Mouse (Mus musculus): ENCODE measurements around the gene Syndig1. TPM values are rescaled to one million over a fixed set of nuclear protein-coding genes. Genes with fewer than 3 reads are reported as not detected.

The Syndig1 gene
- polyA plus RNA-seq, 1 experiment from 2014 or later: 9.0 TPM

DNA sequence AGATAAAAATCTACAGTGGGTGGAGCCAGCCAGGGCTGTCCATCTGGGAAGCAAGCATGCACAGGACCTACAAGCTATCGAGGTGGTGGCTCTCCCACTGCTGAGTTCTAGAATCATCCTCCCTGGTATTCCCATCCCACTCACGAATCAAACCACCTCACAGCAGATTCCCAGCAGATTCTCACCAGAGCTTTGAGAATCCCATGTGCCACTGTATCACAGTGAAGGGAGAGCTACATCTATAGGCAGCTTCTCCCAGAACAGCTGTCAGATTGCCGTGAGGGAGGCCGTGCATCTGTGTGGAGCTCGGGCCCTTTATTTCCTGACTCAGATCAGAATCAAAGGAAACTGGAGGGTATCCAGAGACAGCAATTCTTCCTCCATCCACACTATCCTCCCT lies 101.0 kb downstream of the Syndig1 start:
- no peak overlapping the region for H3K27ac ChIP-seq (ENCODE audit: low read depth, low read length)
- H3K9ac ChIP-seq (ENCODE audit: low read length): no peak overlapping the region
- H3K4me3 ChIP-seq (ENCODE audit: low read depth, low read length): no peak overlapping the region
- no peak overlapping the region for H3K4me2 ChIP-seq (ENCODE audit: low read depth, low read length, severe bottlenecking)
- no peaks in the 10 kb centered on the region for H3K4me1 ChIP-seq (replicated peaks; ENCODE audit: control insufficient read depth, insufficient read depth, low read length)
- no peaks in the 10 kb centered on the region for H3K36me3 ChIP-seq (ENCODE audit: control insufficient read depth, insufficient read depth, low read length)
- WGBS: 83% methylated on average over 5 of the region's 5 CpGs
- no peak for ATAC-seq (replicated peaks; ENCODE audit: low FRiP score)
- H3K27me3 ChIP-seq (ENCODE audit: control insufficient read depth, insufficient read depth, low read length): no peaks in the 10 kb centered on the region
- no peaks in the 10 kb centered on the region for H3K9me3 ChIP-seq (ENCODE audit: control insufficient read depth, low read length)
- no peak for DNase-seq (ENCODE audit: low spot score)

DNA sequence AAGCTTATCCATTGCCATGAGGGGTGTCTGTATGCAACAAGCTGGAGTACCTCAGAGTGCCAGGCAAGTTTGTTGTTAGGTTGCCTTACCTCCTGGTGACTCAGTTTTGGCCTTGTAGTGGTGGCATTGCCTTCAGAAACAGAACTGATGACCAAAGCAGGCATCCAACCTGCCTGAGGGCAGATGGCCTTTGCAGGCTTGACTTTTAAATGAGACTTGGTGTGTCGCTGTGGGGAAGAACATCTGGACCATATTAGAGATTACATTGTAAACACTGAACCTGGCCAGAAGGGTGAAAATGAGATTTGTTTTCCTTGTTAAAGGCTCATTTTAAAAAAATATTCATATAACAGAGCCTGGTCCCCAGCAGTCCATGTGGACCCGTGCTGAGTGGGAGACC lies 102.1 kb downstream of the Syndig1 start:
- Histone ChIP-seq H3K9ac (ENCODE audit: low read length) (no peak overlapping the region), H3K27ac (ENCODE audit: low read depth, low read length) (no peak overlapping the region), H3K36me3 (ENCODE audit: control insufficient read depth, insufficient read depth, low read length) (no peaks in the 10 kb centered on the region), H3K27me3 (ENCODE audit: control insufficient read depth, insufficient read depth, low read length) (no peaks in the 10 kb centered on the region), H3K4me1 (replicated peaks; ENCODE audit: control insufficient read depth, insufficient read depth, low read length) (no peaks in the 10 kb centered on the region), H3K9me3 (ENCODE audit: control insufficient read depth, low read length) (no peaks in the 10 kb centered on the region), H3K4me3 (ENCODE audit: low read depth, low read length) (no peak overlapping the region), H3K4me2 (ENCODE audit: low read depth, low read length, severe bottlenecking) (no peak overlapping the region)
- 76% methylated on average over 2 of the region's 2 CpGs for WGBS
- no peak for DNase-seq (ENCODE audit: low spot score)
- no peak for ATAC-seq (replicated peaks; ENCODE audit: low FRiP score)

DNA sequence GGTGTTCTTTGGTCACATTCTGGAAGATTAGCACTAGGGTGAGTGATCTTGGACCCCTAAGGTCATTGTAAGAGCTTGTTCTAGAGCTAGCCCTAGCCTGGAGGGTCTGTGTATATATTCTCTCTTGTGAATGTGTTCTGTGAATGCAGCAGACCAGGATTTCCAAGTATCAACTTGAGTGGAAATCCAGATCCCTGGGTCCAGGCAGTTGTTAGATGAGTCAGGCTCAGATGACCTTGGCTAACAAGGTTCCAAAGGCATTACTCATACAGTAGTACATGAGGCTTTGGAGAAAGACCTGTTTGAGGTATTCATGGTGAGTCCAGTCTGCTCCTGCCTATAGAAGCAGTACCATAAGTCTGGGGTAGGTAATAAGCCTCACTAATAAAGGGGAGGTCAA lies 103.1 kb downstream of the Syndig1 start:
- ATAC-seq (replicated peaks; ENCODE audit: low FRiP score): no peak

DNA sequence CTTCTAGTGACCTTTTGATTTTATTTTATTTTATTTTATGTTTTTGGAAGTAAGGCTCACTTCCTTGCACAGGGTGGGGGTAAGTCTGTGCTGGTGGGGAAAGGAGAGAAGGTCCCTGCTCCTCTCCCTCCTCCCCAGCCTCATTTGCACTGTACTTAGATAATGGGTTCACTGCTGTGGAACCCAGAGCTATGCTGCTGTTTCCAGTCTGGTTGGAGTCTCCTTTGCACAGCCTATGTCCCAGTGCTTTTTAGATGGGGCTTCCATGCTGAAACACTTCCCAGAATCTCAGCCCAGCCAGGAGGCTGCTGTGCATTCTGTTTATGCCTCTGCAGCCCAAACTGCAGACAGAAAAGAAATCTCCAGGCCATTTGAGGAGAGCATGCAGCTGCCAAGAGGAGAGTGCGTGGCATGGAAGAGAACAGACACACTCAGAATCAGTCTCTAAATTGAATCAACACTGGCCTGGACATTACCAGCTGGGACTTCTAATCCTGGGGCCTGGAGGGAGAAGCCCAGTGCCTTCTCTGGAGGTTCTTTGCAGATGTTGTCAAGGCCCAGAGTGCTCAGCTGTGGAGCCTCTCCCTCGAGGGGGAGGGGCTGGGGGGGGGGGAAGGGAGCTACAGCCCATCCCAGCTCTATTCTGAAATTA lies 104.4 kb downstream of the Syndig1 start:
- DNase-seq (ENCODE audit: low spot score) (no peak), ATAC-seq (replicated peaks; ENCODE audit: low FRiP score) (peak; percentile 36; the same call in 1 of the 2 replicates)
- no peak overlapping the region for H3K27ac ChIP-seq (ENCODE audit: low read depth, low read length)

More for the DNA sequence above, 103.1 kb downstream of the Syndig1 start:
- Histone ChIP-seq H3K27ac (ENCODE audit: low read depth, low read length) (no peak overlapping the region), H3K4me3 (ENCODE audit: low read depth, low read length) (no peak overlapping the region), H3K36me3 (ENCODE audit: control insufficient read depth, insufficient read depth, low read length) (no peaks in the 10 kb centered on the region), H3K4me1 (replicated peaks; ENCODE audit: control insufficient read depth, insufficient read depth, low read length) (no peaks in the 10 kb centered on the region), H3K9me3 (ENCODE audit: control insufficient read depth, low read length) (no peaks in the 10 kb centered on the region), H3K9ac (ENCODE audit: low read length) (no peak overlapping the region), H3K27me3 (ENCODE audit: control insufficient read depth, insufficient read depth, low read length) (no peaks in the 10 kb centered on the region), H3K4me2 (ENCODE audit: low read depth, low read length, severe bottlenecking) (no peak overlapping the region)
- DNase-seq (ENCODE audit: low spot score): no peak

DNA sequence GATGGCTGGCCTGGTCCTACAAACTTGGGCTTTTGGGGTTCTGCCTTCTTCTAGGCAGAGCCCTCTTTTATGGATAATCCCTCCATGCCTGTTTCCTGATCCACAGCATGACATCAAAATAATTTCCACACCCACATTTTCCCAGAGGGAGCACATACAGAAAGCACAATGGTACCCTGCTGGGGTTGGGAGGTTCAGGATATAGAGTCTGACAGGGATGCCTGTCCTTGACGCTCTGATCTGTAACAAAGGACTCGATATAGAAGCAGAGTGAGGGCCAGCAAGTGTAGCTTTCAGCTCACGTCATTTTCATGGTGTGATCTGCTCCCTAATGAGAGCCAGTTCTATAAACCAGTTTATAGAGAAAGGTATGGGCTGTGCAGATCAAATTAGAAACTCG lies 105.1 kb downstream of the Syndig1 start:
- DNase-seq (ENCODE audit: low spot score) (no peak), ATAC-seq (replicated peaks; ENCODE audit: low FRiP score) (peak; percentile 54)
- WGBS: 11% methylated on average over 4 of the region's 4 CpGs
- H3K4me2 ChIP-seq (ENCODE audit: low read depth, low read length, severe bottlenecking): no peak overlapping the region
- no peak overlapping the region for H3K9ac ChIP-seq (ENCODE audit: low read length)
- H3K36me3 ChIP-seq (ENCODE audit: control insufficient read depth, insufficient read depth, low read length): no peaks in the 10 kb centered on the region
- H3K4me1 ChIP-seq (replicated peaks; ENCODE audit: control insufficient read depth, insufficient read depth, low read length): no peaks in the 10 kb centered on the region
- no peaks in the 10 kb centered on the region for H3K27me3 ChIP-seq (ENCODE audit: control insufficient read depth, insufficient read depth, low read length)
- H3K4me3 ChIP-seq (ENCODE audit: low read depth, low read length): no peak overlapping the region
- no peak overlapping the region for H3K27ac ChIP-seq (ENCODE audit: low read depth, low read length)
- H3K9me3 ChIP-seq (ENCODE audit: control insufficient read depth, low read length): no peaks in the 10 kb centered on the region

More for the DNA sequence above, 104.4 kb downstream of the Syndig1 start:
- WGBS: 46% methylated on average over 2 of the region's 2 CpGs
- H3K27me3 ChIP-seq (ENCODE audit: control insufficient read depth, insufficient read depth, low read length): no peaks in the 10 kb centered on the region
- H3K4me1 ChIP-seq (replicated peaks; ENCODE audit: control insufficient read depth, insufficient read depth, low read length): no peaks in the 10 kb centered on the region
- no peaks in the 10 kb centered on the region for H3K9me3 ChIP-seq (ENCODE audit: control insufficient read depth, low read length)
- no peak overlapping the region for H3K9ac ChIP-seq (ENCODE audit: low read length)
- no peak overlapping the region for H3K4me3 ChIP-seq (ENCODE audit: low read depth, low read length)
- H3K36me3 ChIP-seq (ENCODE audit: control insufficient read depth, insufficient read depth, low read length): no peaks in the 10 kb centered on the region
- H3K4me2 ChIP-seq (ENCODE audit: low read depth, low read length, severe bottlenecking): no peak overlapping the region

DNA sequence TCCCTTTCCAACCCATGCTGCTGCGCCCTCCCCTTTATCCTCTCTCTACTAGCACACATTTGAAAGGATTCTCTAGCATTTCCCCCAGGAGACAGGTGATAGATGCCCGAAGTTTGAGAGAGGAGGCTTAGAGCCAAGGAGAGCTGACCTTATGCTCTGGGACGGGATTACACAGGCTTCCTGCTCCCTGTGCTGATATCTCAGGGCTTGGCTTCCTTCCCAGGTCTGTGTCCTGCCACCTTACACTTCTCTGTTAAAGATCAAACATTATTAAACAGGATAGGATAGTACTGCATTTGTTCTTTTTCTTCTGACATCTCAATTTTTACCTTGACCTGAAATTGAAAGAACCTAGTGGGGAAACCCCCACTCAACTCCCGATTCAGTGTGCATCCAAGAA lies 109.8 kb downstream of the Syndig1 start:
- ATAC-seq (replicated peaks; ENCODE audit: low FRiP score): no peak
- 79% methylated on average over 4 of the region's 4 CpGs for WGBS

DNA sequence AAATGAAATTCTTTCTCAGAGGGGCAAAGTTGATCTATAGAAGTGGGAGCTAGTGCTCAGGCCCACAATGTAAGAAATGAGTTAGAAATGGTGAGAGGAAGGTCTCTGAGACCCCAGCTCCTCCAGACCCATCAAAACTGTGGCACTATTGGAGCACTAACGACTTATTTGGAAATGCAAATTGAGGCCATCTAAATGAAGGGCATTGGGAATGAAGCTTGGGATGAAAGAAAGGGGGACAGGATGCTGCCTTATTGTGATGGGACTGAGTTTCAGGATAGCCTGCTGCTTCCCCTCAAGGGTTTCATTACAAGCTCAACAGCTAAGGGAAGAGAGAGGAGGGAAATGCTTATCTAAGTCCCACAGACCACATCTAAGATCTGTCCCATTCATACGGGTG lies 110.6 kb downstream of the Syndig1 start:
- no peak for DNase-seq (ENCODE audit: low spot score)
- H3K4me2 ChIP-seq (ENCODE audit: low read depth, low read length, severe bottlenecking): no peak overlapping the region
- no peak for ATAC-seq (replicated peaks; ENCODE audit: low FRiP score)
- H3K4me1 ChIP-seq (replicated peaks; ENCODE audit: control insufficient read depth, insufficient read depth, low read length): no peaks in the 10 kb centered on the region
- no peak overlapping the region for H3K9ac ChIP-seq (ENCODE audit: low read length)
- H3K27me3 ChIP-seq (ENCODE audit: control insufficient read depth, insufficient read depth, low read length): no peaks in the 10 kb centered on the region
- H3K36me3 ChIP-seq (ENCODE audit: control insufficient read depth, insufficient read depth, low read length): no peaks in the 10 kb centered on the region
- 39% methylated on average over 2 of the region's 2 CpGs for WGBS
- no peaks in the 10 kb centered on the region for H3K9me3 ChIP-seq (ENCODE audit: control insufficient read depth, low read length)
- H3K4me3 ChIP-seq (ENCODE audit: low read depth, low read length): no peak overlapping the region
- H3K27ac ChIP-seq (ENCODE audit: low read depth, low read length): no peak overlapping the region

More for the DNA sequence above, 109.8 kb downstream of the Syndig1 start:
- Histone ChIP-seq H3K4me2 (ENCODE audit: low read depth, low read length, severe bottlenecking) (no peak overlapping the region), H3K4me3 (ENCODE audit: low read depth, low read length) (no peak overlapping the region), H3K9me3 (ENCODE audit: control insufficient read depth, low read length) (no peaks in the 10 kb centered on the region), H3K4me1 (replicated peaks; ENCODE audit: control insufficient read depth, insufficient read depth, low read length) (no peaks in the 10 kb centered on the region), H3K27me3 (ENCODE audit: control insufficient read depth, insufficient read depth, low read length) (no peaks in the 10 kb centered on the region), H3K9ac (ENCODE audit: low read length) (no peak overlapping the region), H3K36me3 (ENCODE audit: control insufficient read depth, insufficient read depth, low read length) (no peaks in the 10 kb centered on the region), H3K27ac (ENCODE audit: low read depth, low read length) (no peak overlapping the region)
- no peak for DNase-seq (ENCODE audit: low spot score)

DNA sequence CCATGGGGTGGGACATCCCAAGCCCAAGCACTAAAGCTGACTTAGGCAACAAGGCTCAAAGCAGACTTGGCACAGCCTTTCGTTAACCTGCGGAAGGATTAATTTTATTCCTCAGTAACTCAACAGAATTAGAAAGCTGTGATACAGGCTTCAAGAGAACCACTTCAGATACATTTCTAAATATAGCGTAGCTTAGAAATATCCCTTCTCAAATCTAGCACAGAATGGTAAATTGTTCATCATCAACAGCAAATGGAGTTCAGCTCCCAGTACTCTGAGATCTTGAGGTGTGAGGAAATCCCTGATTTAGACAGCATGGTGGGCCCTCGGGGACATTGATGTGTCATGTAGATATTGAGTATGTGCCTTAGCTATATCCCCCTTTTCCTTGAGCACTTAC lies 121.6 kb downstream of the Syndig1 start:
- WGBS: 90% methylated on average over 4 of the region's 4 CpGs
- Histone ChIP-seq H3K4me1 (replicated peaks; ENCODE audit: control insufficient read depth, insufficient read depth, low read length) (no peaks in the 10 kb centered on the region), H3K4me2 (ENCODE audit: low read depth, low read length, severe bottlenecking) (no peak overlapping the region), H3K9me3 (ENCODE audit: control insufficient read depth, low read length) (no peaks in the 10 kb centered on the region), H3K36me3 (ENCODE audit: control insufficient read depth, insufficient read depth, low read length) (no peaks in the 10 kb centered on the region), H3K9ac (ENCODE audit: low read length) (no peak overlapping the region), H3K4me3 (ENCODE audit: low read depth, low read length) (no peak overlapping the region), H3K27ac (ENCODE audit: low read depth, low read length) (no peak overlapping the region), H3K27me3 (ENCODE audit: control insufficient read depth, insufficient read depth, low read length) (no peaks in the 10 kb centered on the region)
- ATAC-seq (replicated peaks; ENCODE audit: low FRiP score) (no peak), DNase-seq (ENCODE audit: low spot score) (no peak)

DNA sequence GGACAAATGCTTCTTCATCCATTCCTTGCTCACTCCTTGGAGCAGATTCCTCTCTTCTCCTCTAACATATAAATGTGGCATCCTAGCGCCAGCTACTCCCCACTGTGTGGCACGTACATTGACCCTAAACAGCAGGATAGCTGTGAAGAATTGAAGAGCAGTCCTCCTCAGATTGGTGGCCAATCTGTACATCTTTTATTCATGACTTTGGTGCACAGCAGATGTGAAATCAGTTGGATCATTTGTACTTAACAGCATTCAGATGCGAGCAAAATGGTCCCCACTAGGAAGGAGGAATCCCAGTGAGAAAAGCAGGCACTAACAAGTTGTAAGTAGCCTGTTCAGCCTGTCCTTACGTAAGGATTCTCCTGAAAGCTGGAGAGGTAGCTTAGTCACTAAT lies 142.0 kb downstream of the Syndig1 start:
- Histone ChIP-seq H3K36me3 (ENCODE audit: control insufficient read depth, insufficient read depth, low read length) (no peaks in the 10 kb centered on the region), H3K4me2 (ENCODE audit: low read depth, low read length, severe bottlenecking) (no peak overlapping the region), H3K27ac (ENCODE audit: low read depth, low read length) (no peak overlapping the region), H3K4me1 (replicated peaks; ENCODE audit: control insufficient read depth, insufficient read depth, low read length) (no peaks in the 10 kb centered on the region), H3K9me3 (ENCODE audit: control insufficient read depth, low read length) (no peaks in the 10 kb centered on the region), H3K4me3 (ENCODE audit: low read depth, low read length) (no peak overlapping the region), H3K27me3 (ENCODE audit: control insufficient read depth, insufficient read depth, low read length) (no peaks in the 10 kb centered on the region), H3K9ac (ENCODE audit: low read length) (no peak overlapping the region)
- WGBS: 69% methylated on average over 4 of the region's 4 CpGs
- DNase-seq (ENCODE audit: low spot score) (no peak), ATAC-seq (replicated peaks; ENCODE audit: low FRiP score) (no peak; the same call in 1 of the 2 replicates)
